Mouse (Mus musculus) olfactory bulb, adult 2 months (tissue): ENCODE results near the gene Ltk.

Experiments used
- CTCF ChIP-seq: fragments of 200-500 bp; IDR thresholded peaks from 2 replicates; pipeline ENCODE4 v1.5.1; 2012; ENCODE audit warnings: low read depth, mild to moderate bottlenecking, low read length, moderate library complexity; ENCODE audit not compliant: insufficient read depth
- POLR2A ChIP-seq: fragments of 200-500 bp; IDR thresholded peaks from 2 replicates; pipeline ENCODE4 v1.6.1; 2012; ENCODE audit warnings: mild to moderate bottlenecking, low read depth, low read length, moderate library complexity; ENCODE audit not compliant: insufficient read depth

DNA sequence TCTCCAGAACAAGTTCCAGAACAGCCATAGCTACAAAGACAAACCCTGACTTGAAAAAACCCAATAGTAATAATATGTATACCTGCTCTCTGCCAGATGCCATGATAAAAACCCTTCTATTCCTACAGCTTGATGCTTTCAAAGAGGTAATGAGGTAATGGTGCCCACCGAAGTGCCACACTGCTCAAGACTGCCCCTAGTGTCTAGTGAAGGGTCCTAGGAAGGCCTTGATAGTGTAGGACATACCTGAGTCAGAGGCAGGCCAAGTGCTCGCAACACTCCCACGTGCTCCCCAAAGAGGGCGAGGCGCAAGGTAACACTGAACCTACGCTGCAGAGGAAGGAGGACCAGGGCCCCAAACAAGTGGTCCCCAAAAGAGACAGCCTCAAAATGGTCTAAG, 7.0 kb upstream of the Ltk start:
- TF ChIP-seq POLR2A (no peak), CTCF (no peak)
